Mouse (Mus musculus) MEL (cell line): ENCODE data around the gene Ccndbp1. TPM values are rescaled to one million over a fixed set of nuclear protein-coding genes. Genes with fewer than 3 reads are reported as not detected.
"Not testable (repeated sequence)": the region's sequence is repeated elsewhere in the genome, so short reads cannot be mapped to it uniquely, and the experiment has no call there.

Experiments
- DNase-seq: peaks from one replicate; pipeline ENCODE4 v3.0.0; 2011; ENCODE audit warnings: low read depth, low spot score
- H3K27ac ChIP-seq: 2 replicates; pipeline ENCODE4 v1.5.1; 2012; ENCODE audit warnings: low read depth, mild to moderate bottlenecking, control low read depth, low read length, moderate library complexity; ENCODE audit not compliant: control insufficient read depth
- H3K27me3 ChIP-seq, 2 experiments: fragments of 150-350 bp in 1 of 2; sonication (generic) in 1 of 2; 2 replicates each; pipeline ENCODE4 v1.6.1; 2012; ENCODE audit warnings: low read length in 2 of 2, mild to moderate bottlenecking in 2 of 2, improper control_type of control experiment in 1 of 2, moderate library complexity in 1 of 2; ENCODE audit not compliant: insufficient read depth in 2 of 2, control insufficient read depth in 1 of 2
- H3K36me3 ChIP-seq, 2 experiments: 2 replicates each; pipeline ENCODE4 v1.6.1; 2012 to 2014; ENCODE audit warnings: low read length in 2 of 2, improper control_type of control experiment in 1 of 2, inconsistent platforms in 1 of 2, mild to moderate bottlenecking in 1 of 2; ENCODE audit not compliant: insufficient read depth in 2 of 2, control insufficient read depth in 1 of 2
- H3K4me1 ChIP-seq, 2 experiments: fragments of 150-350 bp in 1 of 2; sonication (generic) in 1 of 2; 2 replicates each; pipeline ENCODE4 v1.6.1; 2012; ENCODE audit warnings: low read length in 2 of 2, improper control_type of control experiment in 1 of 2, mild to moderate bottlenecking in 1 of 2; ENCODE audit not compliant: insufficient read depth in 2 of 2, control insufficient read depth in 1 of 2
- H3K4me3 ChIP-seq, 2 experiments: fragments of 150-350 bp in 1 of 2; sonication (generic) in 1 of 2; 2 replicates each; pipeline ENCODE4 v1.5.1; 2012; ENCODE audit warnings: low read depth in 2 of 2, low read length in 2 of 2, mild to moderate bottlenecking in 2 of 2, moderate library complexity in 2 of 2, control low read depth in 1 of 2, improper control_type of control experiment in 1 of 2; ENCODE audit not compliant: control insufficient read depth in 1 of 2, insufficient read depth in 1 of 2
- H3K79me2 ChIP-seq: 2 replicates; pipeline ENCODE4 v1.6.1; 2012; ENCODE audit warnings: mild to moderate bottlenecking, low read length, moderate library complexity; ENCODE audit not compliant: control insufficient read depth, poor library complexity, insufficient read depth
- H3K9ac ChIP-seq: 2 replicates; pipeline ENCODE4 v1.6.1; 2012; ENCODE audit warnings: low read depth, mild to moderate bottlenecking, control low read depth, low read length, moderate library complexity; ENCODE audit not compliant: control insufficient read depth, poor library complexity, severe bottlenecking
- H3K9me3 ChIP-seq: fragments of 150-350 bp; sonication (generic); replicated peaks from 2 replicates; pipeline ENCODE4 v1.6.1; 2012; ENCODE audit warnings: mild to moderate bottlenecking, low read length, improper control_type of control experiment, moderate library complexity; ENCODE audit not compliant: insufficient read depth
- CHD1 ChIP-seq: IDR thresholded peaks from 2 replicates; pipeline ENCODE4 v1.6.1; 2012; ENCODE audit warnings: low read depth, mild to moderate bottlenecking, inconsistent platforms, low read length, improper control_type of control experiment
- CTCF ChIP-seq, 3 experiments: IDR thresholded peaks in 2 of 3; conservative IDR thresholded peaks in 1 of 3; 2 replicates each; pipeline ENCODE4 v1.5.1; 2011 to 2012; ENCODE audit warnings: low read length in 3 of 3, low read depth in 2 of 3, mild to moderate bottlenecking in 2 of 3, improper control_type of control experiment in 1 of 3, inconsistent platforms in 1 of 3, mixed read lengths in 1 of 3, moderate library complexity in 1 of 3; ENCODE audit not compliant: control insufficient read depth in 1 of 3, insufficient read depth in 1 of 3, poor library complexity in 1 of 3, severe bottlenecking in 1 of 3
- ELF1 ChIP-seq: IDR thresholded peaks from 2 replicates; pipeline ENCODE4 v1.6.1; 2014; ENCODE audit warnings: low read depth, mild to moderate bottlenecking, inconsistent platforms, low read length, improper control_type of control experiment, moderate library complexity
- EP300 ChIP-seq, 2 experiments: IDR thresholded peaks; 2 replicates each; pipeline ENCODE4 v1.6.1; 2011; ENCODE audit warnings: improper control_type of control experiment in 2 of 2, low read length in 2 of 2, low read depth in 1 of 2, mild to moderate bottlenecking in 1 of 2
- ETS1 ChIP-seq: IDR thresholded peaks from 2 replicates; pipeline ENCODE4 v1.6.1; 2012; ENCODE audit warnings: low read depth, mild to moderate bottlenecking, inconsistent platforms, low read length, improper control_type of control experiment, moderate library complexity
- HCFC1 ChIP-seq: IDR thresholded peaks from 2 replicates; pipeline ENCODE4 v1.6.1; 2012; ENCODE audit warnings: low read depth, mild to moderate bottlenecking, inconsistent platforms, low read length, improper control_type of control experiment, moderate library complexity
- JUND ChIP-seq: IDR thresholded peaks from 2 replicates; pipeline ENCODE4 v1.6.1; 2011; ENCODE audit warnings: low read depth, mild to moderate bottlenecking, improper control_type of control experiment, low read length
- MYB ChIP-seq: IDR thresholded peaks from 2 replicates; pipeline ENCODE4 v1.6.1; 2011; ENCODE audit warnings: mild to moderate bottlenecking, low read depth, low read length, improper control_type of control experiment
- POLR2A ChIP-seq, 2 experiments: IDR thresholded peaks; 2 replicates each; pipeline ENCODE4 v1.6.1; 2011 to 2012; ENCODE audit warnings: low read length in 2 of 2, mild to moderate bottlenecking in 2 of 2, control low read depth in 1 of 2, improper control_type of control experiment in 1 of 2, low read depth in 1 of 2, moderate library complexity in 1 of 2; ENCODE audit not compliant: control insufficient read depth in 1 of 2, insufficient read depth in 1 of 2, poor library complexity in 1 of 2
- RAD21 ChIP-seq: IDR thresholded peaks from 2 replicates; pipeline ENCODE4 v1.6.1; 2011; ENCODE audit warnings: mild to moderate bottlenecking, low read depth, low read length, improper control_type of control experiment
- SMC3 ChIP-seq: IDR thresholded peaks from 2 replicates; pipeline ENCODE4 v1.6.1; 2011; ENCODE audit warnings: low read depth, low read length, improper control_type of control experiment
- TCF12 ChIP-seq: IDR thresholded peaks from 2 replicates; pipeline ENCODE4 v1.6.1; 2014; ENCODE audit warnings: low read depth, mild to moderate bottlenecking, inconsistent platforms, low read length, improper control_type of control experiment, moderate library complexity
- ZC3H11A ChIP-seq: IDR thresholded peaks from 2 replicates; pipeline ENCODE4 v1.6.1; 2012; ENCODE audit warnings: low read depth, mild to moderate bottlenecking, inconsistent platforms, low read length, improper control_type of control experiment
- ZKSCAN1 ChIP-seq: IDR thresholded peaks from 2 replicates; pipeline ENCODE4 v1.6.1; 2012; ENCODE audit warnings: low read depth, mild to moderate bottlenecking, inconsistent platforms, low read length, improper control_type of control experiment, moderate library complexity
- ZNF384 ChIP-seq: IDR thresholded peaks from 2 replicates; pipeline ENCODE4 v1.6.1; 2012; ENCODE audit warnings: low read depth, mild to moderate bottlenecking, inconsistent platforms, low read length, improper control_type of control experiment
- polyA plus RNA-seq, 2 experiments: library from polyadenylated mRNA; stranded (reverse) in 1 of 2; unstranded in 1 of 2; fragments of >175 nt in 1 of 2; fragments of >200 nt in 1 of 2; gene quantifications; 2 replicates each; pipeline versions ENCODE4 v1.2.1 to v1.2.4; 2012; ENCODE audit warnings: low replicate concordance in 2 of 2, low read depth in 1 of 2; ENCODE audit not compliant: insufficient read length in 2 of 2, insufficient read depth in 1 of 2, missing spikeins in 1 of 2
- total RNA-seq: library from RNA; depleted of rRNA; stranded (reverse); fragments of 300-350 nt; gene quantifications from 2 replicates; pipeline ENCODE4 v1.2.3, GENCODE M21; 2012

Gene Ccndbp1
- total and polyA plus RNA-seq, 3 experiments = 25.7 to 250 (median 26.1) TPM

- TF ChIP-seq ETS1 (peak; percentile 93), CHD1 (no peak)
These were observed 28.6 kb downstream of the Ccndbp1 start, which contains the start of gene Epb42 (continued) for GRCm38 (mm10) chr2:121036733-121037341.

DNA sequence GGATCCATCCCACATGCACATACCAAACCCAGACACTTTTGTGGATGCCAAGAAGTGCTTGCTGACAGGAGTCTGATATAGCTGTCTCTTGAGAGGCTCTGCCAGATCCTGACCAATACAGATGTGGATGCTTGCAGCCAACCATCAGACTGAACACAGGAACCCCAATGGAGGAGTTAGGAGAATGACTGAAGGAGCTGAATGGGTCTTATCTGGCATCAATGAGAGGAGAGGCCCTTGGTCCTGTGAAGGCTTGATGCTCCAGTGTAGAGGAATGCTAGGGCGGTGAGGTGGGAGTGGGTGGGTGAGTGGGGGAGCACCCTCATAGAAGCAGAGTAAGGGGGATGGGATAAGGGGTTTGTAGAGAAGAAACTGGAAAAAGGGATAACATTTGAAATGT, 30.6 kb downstream of the Ccndbp1 start:
- Histone ChIP-seq H3K4me1 (peaks cover 4 to 16% of the 10 kb centered on the region in 2 experiments), H3K36me3 (peaks cover 0 to 10% of the 10 kb centered on the region in 2 experiments; a peak in 2 of 4 replicates)
- not testable (repeated sequence) for H3K27ac ChIP-seq, H3K9me3 ChIP-seq, H3K27me3 ChIP-seq, H3K9ac ChIP-seq, DNase-seq, H3K79me2 ChIP-seq, H3K4me3 ChIP-seq

DNA sequence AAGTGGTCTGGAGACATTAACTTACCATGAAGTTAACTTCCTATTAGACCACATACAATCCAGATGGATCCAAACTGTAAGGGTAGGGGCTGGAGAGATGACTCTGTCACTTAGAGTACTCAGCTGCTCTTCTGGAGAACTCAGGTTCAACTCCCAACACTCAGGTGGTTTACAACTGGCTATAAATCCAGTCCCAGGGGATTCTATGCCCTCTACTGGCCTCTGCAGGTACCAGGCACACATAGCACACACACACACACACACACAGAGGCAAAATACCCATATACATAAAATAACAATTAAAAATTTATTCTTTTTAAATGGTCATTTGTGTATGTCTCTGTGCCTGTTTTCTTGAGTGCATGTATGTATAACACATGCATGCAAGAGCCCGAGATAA, 31.2 kb downstream of the Ccndbp1 start:
- Histone ChIP-seq H3K36me3 (peaks cover 0 to 10% of the 10 kb centered on the region in 2 experiments; a peak in 2 of 4 replicates), H3K27me3 (no peaks in the 10 kb centered on the region; a peak in 1 of 4 replicates), H3K4me3 (no peak overlapping the region), H3K4me1 (peaks cover 4 to 16% of the 10 kb centered on the region in 2 experiments), H3K27ac (no peak overlapping the region), H3K9ac (no peak overlapping the region), H3K79me2 (no peaks in the 10 kb centered on the region), H3K9me3 (no peaks in the 10 kb centered on the region)
- DNase-seq = no peak
- TF ChIP-seq CTCF (IDR thresholded peaks at IDR 0.05 in 2 of 3, conservative IDR thresholded peaks at IDR 0.05 in 1 of 3; ENCODE audit: control insufficient read depth in 1 of 3, insufficient read depth in 1 of 3, low read depth in 2 of 3, low read length in 3 of 3, poor library complexity in 1 of 3, severe bottlenecking in 1 of 3) = peak in 2 of 3 experiments; percentile 27 to 28; a peak in 2 of 6 replicates
- TF ChIP-seq SMC3 = 0 out of 2 replicates have a peak, but pooled peaks have one; percentile 14
- TF ChIP-seq ZKSCAN1 = no peak
- no peak for TF ChIP-seq CHD1
- no peak for TF ChIP-seq MYB

DNA sequence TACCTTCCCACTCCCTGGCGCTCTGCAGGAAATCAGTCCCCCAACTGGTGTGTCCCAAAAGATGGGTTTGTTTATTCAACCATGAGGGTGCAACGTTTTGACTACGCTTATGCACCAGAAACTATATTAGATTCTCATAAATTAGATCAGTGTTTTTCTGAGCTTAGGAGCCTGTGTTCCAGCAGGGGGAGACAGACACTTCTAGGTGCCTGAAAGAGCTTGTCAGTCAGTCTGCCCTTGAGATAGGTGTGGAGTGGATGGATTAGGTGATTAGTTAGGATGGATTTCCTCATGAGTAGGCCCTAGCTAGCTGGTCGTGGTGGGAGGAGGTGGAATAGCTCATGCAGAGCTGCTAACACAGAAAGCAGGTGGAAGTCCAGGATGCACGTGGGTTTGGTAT, 32.9 kb downstream of the Ccndbp1 start:
- H3K27ac ChIP-seq = no peak overlapping the region
- no peaks in the 10 kb centered on the region for H3K79me2 ChIP-seq
- H3K36me3 ChIP-seq = peaks cover 0 to 9% of the 10 kb centered on the region in 2 experiments; a peak in 2 of 4 replicates
- TF ChIP-seq JUND (no peak), POLR2A (IDR thresholded peaks at IDR 0.05; ENCODE audit: control insufficient read depth in 1 of 2, insufficient read depth in 1 of 2, low read depth in 1 of 2, low read length in 2 of 2, poor library complexity in 1 of 2) (no peak), TCF12 (0 out of 2 replicates have a peak, but pooled peaks have one; percentile 11), SMC3 (peak; percentile 92), RAD21 (peak; percentile 84), ZC3H11A (peak; percentile 74), CTCF (IDR thresholded peaks at IDR 0.05 in 2 of 3, conservative IDR thresholded peaks at IDR 0.05 in 1 of 3; ENCODE audit: control insufficient read depth in 1 of 3, insufficient read depth in 1 of 3, low read depth in 2 of 3, low read length in 3 of 3, poor library complexity in 1 of 3, severe bottlenecking in 1 of 3) (peak; percentile 64 to 79 (median 71)), EP300 (IDR thresholded peaks at IDR 0.05; ENCODE audit: low read depth in 1 of 2, low read length in 2 of 2) (no peak), ZNF384 (0 out of 2 replicates have a peak, but pooled peaks have one; percentile 10), ZKSCAN1 (0 out of 2 replicates have a peak, but pooled peaks have one; percentile 26), HCFC1 (no peak), ELF1 (no peak)
- no peak overlapping the region for H3K9ac ChIP-seq
- H3K9me3 ChIP-seq = no peaks in the 10 kb centered on the region
- H3K4me1 ChIP-seq = peaks cover 3 to 13% of the 10 kb centered on the region in 2 experiments
- DNase-seq = peak; percentile 72
- H3K4me3 ChIP-seq = no peak overlapping the region
- peaks cover 0 to 1% of the 10 kb centered on the region in 2 experiments; a peak in 1 of 4 replicates for H3K27me3 ChIP-seq
